Mouse (Mus musculus) hindlimb bud, embryonic 11.5 days (tissue): ENCODE data around the gene Dusp2.

Source experiments
- DNase-seq: peaks from one replicate; pipeline ENCODE4 v3.0.0-alpha.2; 2012; ENCODE audit warnings: low read depth, low spot score; ENCODE audit errors: extremely low spot score

Gene Dusp2

DNA sequence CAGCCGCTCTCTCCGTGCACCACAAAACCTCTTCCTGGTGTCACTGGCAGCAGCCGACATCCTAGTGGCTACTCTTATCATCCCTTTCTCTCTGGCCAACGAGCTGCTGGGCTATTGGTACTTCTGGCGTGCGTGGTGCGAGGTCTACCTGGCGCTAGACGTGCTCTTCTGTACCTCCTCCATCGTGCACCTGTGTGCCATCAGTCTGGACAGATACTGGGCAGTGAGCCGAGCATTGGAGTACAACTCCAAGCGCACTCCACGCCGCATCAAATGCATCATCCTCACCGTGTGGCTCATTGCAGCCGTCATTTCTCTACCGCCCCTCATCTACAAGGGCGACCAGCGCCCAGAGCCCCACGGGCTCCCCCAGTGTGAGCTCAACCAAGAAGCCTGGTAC is 27.7 kb downstream of the Dusp2 start:
- no peak for DNase-seq

DNA sequence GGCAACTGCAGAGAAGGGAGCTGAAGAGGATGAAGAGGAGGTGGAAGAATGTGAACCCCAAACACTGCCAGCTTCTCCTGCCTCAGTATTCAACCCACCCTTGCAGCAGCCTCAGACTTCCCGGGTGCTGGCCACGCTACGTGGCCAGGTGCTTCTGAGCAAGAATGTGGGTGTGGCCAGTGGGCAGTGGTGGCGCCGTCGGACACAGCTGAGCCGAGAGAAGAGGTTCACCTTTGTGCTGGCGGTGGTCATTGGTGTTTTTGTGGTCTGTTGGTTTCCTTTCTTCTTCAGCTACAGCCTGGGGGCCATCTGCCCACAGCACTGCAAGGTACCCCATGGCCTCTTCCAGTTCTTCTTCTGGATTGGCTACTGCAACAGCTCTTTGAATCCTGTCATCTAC is 28.5 kb downstream of the Dusp2 start:
- DNase-seq = no peak

DNA sequence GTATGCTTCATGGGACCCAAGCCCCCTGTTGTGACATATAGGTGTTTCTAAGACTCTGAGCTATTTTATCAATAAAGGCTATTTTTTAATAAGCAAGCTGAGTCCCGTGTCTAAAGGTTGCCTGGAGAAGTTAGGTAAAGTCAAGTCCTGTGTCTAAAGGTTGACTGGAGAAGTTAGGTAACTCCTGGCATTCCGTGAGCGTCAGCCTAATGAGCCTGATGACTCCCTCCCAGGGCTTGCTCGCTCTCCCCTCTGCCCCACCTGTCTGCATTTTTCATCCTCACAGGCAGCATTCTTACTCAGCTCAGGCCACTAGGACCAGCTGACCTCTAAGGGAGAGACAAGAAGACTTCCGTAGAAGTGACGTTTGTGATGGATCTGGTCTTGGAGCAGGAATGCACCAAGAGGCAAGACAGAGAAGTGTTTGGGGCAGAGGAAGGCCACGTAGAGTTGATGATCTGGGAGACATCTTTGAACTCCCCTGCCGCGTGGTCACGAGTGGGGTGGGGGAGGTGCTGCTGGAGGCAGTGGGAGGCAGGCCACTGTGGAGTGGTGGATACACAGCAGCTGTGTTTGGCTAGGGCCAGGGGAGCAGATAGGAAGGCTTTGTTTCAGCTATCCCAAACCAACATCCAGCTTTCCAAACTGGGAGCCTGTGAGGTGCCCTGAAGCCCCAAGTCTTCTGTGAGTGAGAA is 31.3 kb downstream of the Dusp2 start:
- no peak for DNase-seq

- no peak for DNase-seq
These were observed 33.9 kb downstream of the Dusp2 start for GRCm38 (mm10) chr2:127369703-127370376.

DNA sequence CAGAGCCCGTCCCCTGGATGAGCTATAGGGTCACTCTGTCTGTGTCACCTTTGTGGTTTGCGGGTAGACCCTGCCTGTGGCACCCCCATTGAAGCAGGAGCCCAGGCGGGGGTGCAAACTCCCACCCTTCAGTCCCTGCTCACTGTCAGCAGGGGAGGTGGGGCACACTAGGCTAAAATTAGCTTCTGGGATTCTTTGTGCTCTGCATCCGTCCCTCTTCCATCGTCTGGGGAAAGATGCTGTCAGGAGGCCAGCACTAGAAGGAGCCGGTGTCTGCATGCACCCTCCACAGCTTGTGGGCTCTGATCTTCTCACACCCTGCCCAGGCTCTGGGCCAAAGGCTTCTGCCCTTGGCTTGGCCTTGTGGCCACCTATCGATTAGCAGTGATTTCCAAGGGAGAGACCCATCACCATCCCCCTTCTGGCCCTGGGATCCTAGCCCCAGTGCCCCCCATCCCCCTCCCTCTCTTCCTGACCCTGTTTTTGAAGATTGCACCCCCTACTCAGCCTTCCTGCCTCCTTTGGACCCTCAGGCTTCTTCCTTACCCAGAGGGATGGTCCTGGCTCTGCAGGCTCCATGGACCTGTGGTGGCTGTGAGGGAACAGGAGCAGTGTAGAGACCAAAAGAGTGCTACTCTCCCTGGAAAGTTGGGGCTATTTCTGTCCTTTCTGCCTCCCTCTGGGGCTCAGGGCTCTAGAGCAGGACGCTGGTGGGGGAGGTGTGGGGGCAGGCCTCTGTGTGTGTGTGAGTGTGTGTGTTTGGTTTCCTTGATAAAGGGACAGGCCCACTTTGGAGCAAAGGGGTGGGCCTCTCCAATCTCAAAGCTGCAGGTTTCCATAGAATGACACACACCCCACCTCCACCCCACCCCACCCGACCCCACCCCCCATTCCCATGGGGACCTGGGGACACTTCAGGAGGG is 34.9 kb downstream of the Dusp2 start:
- no peak for DNase-seq

- DNase-seq = no peak
These were observed 35.5 kb downstream of the Dusp2 start for GRCm38 (mm10) chr2:127371484-127371861.

GRCm38 (mm10) chr2:127372082-127372481 is 36.1 kb downstream of the Dusp2 start:
- no peak for DNase-seq

DNA sequence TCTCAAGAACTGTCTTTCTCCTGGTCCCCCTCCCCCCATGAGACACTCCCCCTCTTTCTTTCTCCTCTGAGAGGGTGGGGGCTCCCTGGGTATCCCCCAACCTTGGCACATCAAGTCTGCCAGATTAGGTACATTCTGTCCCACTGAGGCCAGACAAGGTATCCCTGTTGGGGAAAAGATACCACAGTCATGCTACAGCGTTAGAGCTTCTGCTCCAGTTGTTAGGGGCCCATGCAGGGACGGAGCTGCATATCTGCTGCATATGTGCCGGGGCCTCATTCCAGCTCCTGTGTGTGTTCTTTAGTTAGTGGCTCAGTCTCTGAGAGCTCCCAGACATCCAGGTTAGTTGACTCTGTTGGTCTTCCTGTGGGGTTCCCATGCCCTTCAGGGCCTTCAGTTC is 38.2 kb downstream of the Dusp2 start:
- DNase-seq = no peak

GRCm38 (mm10) chr2:127375087-127375486 is 39.1 kb downstream of the Dusp2 start:
- DNase-seq = no peak

DNA sequence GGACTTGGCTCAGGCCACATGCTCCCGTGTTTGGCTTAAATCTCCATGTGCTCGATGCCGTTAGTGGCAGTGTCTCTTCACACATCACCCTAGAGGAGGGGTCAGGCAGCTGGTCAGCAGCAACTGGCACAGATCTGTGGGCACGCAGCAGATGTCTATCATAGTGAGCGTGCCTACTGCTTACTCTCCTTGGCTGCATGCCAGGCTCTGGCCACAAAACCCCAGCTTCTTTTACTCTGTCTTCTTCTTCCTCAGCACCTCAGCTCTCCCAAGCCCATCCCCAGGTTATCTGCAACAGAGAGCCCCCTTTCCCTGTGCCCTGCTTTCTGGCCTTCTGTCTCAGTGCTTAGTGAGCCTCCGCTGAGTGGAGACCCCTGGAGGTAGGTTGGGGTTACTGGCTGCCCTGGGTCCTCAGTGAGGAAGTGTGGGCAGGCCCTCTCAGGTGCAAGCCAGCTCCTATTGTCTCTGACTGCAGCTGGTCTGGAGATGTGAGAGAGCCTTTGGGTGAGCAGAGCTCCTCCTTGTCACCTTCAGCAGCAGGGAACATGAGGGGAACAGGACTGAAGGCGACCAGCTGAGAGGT is 39.9 kb downstream of the Dusp2 start:
- no peak for DNase-seq

DNA sequence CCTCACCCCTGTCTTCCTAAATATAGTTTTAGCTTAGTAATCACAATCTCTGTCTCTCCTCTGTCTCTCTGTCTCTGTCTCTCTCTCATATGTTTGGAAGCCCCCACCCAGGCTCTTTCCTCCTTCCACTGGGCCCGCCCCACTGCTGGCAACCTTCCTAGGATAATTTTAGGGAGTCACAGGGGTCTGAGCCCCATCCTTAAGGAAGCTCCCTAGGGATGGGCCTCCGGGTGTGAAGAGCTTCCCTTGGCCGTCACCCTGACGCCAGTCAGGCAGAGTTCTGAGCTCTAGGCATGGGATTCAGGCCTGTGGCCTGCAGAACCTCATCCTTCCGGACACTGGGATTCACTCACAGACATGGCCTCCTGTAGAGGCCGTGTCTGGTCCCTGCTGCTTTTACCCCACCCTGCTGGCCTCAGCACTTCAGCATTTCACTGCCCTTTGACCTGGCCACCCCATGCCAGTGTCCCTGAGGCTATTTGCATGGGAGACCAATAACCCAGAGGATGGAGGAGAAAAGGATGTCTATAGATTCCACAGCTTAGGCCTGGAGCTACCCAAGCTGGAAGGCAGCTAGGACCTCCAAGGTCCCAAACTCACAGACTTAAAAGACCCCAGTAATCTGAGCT is 40.6 kb downstream of the Dusp2 start:
- no peak for DNase-seq

GRCm38 (mm10) chr2:127377942-127378610 is 42.1 kb downstream of the Dusp2 start:
- DNase-seq = no peak

GRCm38 (mm10) chr2:127378611-127378990 is 42.6 kb downstream of the Dusp2 start:
- no peak for DNase-seq

DNA sequence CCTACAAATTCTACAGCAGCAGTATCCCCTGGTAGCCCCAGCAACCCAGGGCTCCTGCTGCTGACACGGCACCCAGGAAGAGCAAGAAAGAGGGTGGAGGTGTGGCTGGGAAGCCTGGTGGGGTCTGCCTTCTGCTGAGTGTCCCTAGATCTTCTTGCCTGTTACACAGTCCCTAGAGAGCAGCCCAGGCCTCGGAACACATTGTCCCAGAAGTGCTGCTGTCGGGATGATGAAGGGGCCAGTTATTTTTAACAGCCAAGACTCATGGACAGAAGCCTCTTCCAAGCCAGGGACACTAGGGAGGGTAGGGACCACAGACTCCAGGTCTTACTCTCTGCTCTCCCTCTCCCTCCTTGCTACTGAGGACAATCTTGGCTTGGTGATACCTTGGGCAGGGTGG is 43.3 kb downstream of the Dusp2 start:
- no peak for DNase-seq

DNA sequence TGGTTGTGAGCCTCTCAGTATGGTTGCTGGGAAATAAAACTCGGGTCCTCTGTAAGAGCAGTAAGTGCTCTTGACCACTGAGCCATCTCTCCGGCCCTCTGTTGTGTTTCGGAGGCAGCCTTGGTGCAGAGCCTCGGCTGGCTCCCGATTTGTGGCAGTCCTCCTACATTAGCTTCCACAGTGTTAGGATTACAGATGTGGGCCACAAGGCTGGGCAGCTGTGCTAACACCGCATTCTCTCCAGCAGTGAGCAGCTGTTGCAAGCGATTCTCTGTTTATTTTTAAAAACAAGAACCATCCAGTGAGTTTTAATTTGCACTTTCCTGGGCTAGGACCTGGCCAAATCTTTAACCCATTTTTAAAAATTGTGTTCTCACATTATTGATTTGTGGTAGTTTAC is 47.9 kb downstream of the Dusp2 start:
- no peak for DNase-seq

- DNase-seq = no peak
These were observed 51.6 kb downstream of the Dusp2 start for GRCm38 (mm10) chr2:127387521-127387920.
